Mouse (Mus musculus) kidney, embryonic 14.5 days (tissue): ENCODE data around the gene Lancl3. TPM values are rescaled to one million over a fixed set of nuclear protein-coding genes. Genes with fewer than 3 reads are reported as not detected.

ENCODE experiments used
- ATAC-seq: fragments of 200-750 bp; cut with Nextera tagmentation; 2 replicates; pipeline ENCODE4 v1.8.0; 2017; ENCODE audit warnings: moderate number of reproducible peaks, mild to moderate bottlenecking, moderate TSS enrichment, moderate library complexity; ENCODE audit not compliant: low FRiP score, low TSS enrichment
- H3K27ac ChIP-seq: fragments of 300-500 bp; sonication (generic); 2 replicates; pipeline ENCODE4 v1.5.1; 2014; ENCODE audit warnings: low read depth, mild to moderate bottlenecking, low read length, moderate library complexity, mixed read lengths
- H3K27me3 ChIP-seq: fragments of 300-500 bp; sonication (generic); 2 replicates; pipeline ENCODE4 v1.6.1; 2014; ENCODE audit warnings: mild to moderate bottlenecking, low read length; ENCODE audit not compliant: control insufficient read depth, insufficient read depth
- H3K36me3 ChIP-seq: fragments of 300-500 bp; sonication (generic); 2 replicates; pipeline ENCODE4 v1.6.1; 2014; ENCODE audit warnings: low read length, mixed read lengths; ENCODE audit not compliant: control insufficient read depth, insufficient read depth
- H3K4me1 ChIP-seq: fragments of 300-500 bp; sonication (generic); 2 replicates; pipeline ENCODE4 v1.6.1; 2014; ENCODE audit warnings: low read length, mixed read lengths; ENCODE audit not compliant: control insufficient read depth, insufficient read depth
- H3K4me2 ChIP-seq: fragments of 300-500 bp; sonication (generic); replicated peaks from 2 replicates; pipeline ENCODE4 v1.6.1; 2014; ENCODE audit warnings: low read depth, mild to moderate bottlenecking, low read length
- H3K4me3 ChIP-seq: fragments of 300-500 bp; sonication (generic); 2 replicates; pipeline ENCODE4 v1.5.1; 2014; ENCODE audit warnings: mild to moderate bottlenecking, low read length
- H3K9ac ChIP-seq: fragments of 300-500 bp; sonication (generic); 2 replicates; pipeline ENCODE4 v1.6.1; 2014; ENCODE audit warnings: low read depth, mild to moderate bottlenecking, low read length, moderate library complexity
- H3K9me3 ChIP-seq: fragments of 300-500 bp; sonication (generic); 2 replicates; pipeline ENCODE4 v1.6.1; 2016; ENCODE audit warnings: low read length; ENCODE audit not compliant: control insufficient read depth
- WGBS: fragments of 180-500 bp; shearing (Covaris S2); extraction: QIAGEN DNeasy Blood & Tissue Kit; methylation state at CpG from one replicate; pipeline ENCODE4 v1.1.7; 2014; 5-methylcytosine and 5-hydroxymethylcytosine counted together
- polyA plus RNA-seq: library from polyadenylated mRNA; unstranded; fragments of >200 nt; fragmentation: Nextera tagmentation; extraction: Ambion mirVana; gene quantifications from 2 replicates; pipeline ENCODE4 v1.2.1, GENCODE M21; 2014

Gene Lancl3
- polyA plus RNA-seq, 1 experiment from 2014 or later: 0.77 TPM

DNA sequence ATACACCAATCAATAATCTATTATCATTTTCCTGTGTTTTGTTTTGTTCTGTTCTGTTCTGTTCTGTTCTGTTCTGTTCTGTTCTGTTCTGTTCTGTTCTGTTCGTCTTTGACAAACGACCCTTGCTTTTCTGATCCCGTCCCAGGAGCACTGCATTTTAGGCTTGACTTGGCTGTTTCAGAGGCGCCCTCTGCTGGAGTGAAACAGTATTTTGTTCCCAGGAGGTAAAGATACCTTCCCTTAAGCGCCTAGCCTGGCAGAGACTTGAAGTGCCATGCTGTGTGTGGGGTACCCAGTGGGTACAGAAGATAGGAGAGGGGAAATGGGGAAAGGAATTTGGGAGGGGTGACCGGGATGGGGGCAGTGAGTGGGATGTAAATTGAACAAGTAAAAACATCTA is 21.5 kb downstream of the Lancl3 start:
- ATAC-seq: no peak
- H3K36me3 ChIP-seq: no peaks in the 10 kb centered on the region
- H3K4me1 ChIP-seq: no peaks in the 10 kb centered on the region
- no peak overlapping the region for H3K4me2 ChIP-seq
- no peaks in the 10 kb centered on the region for H3K9me3 ChIP-seq
- no peak overlapping the region for H3K27ac ChIP-seq
- WGBS: 31% methylated on average over 6 of the region's 6 CpGs
- H3K4me3 ChIP-seq: no peak overlapping the region
- no peaks in the 10 kb centered on the region for H3K27me3 ChIP-seq
- H3K9ac ChIP-seq: no peak overlapping the region

DNA sequence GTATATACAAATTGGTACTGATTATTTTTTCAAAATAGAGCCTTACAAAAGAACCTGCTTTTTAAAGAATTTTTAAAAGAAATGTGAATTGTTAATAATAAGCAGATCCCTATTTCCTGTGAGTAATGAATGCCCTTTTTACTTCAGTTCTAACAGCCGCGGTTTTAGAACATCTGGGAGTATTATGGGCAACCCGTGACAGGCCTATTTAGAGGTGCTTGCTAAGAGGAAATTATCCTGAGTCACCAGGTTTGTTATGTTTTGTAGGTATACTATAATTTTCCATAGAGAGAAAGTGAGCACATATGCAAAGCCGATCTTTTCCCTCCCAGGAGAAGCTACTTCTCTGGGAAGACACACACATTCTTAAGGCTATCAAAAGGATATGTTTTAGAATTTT is 22.0 kb downstream of the Lancl3 start:
- H3K27ac ChIP-seq: no peak overlapping the region
- no peak overlapping the region for H3K4me2 ChIP-seq
- H3K4me1 ChIP-seq: no peaks in the 10 kb centered on the region
- no peaks in the 10 kb centered on the region for H3K27me3 ChIP-seq
- H3K9ac ChIP-seq: no peak overlapping the region
- H3K4me3 ChIP-seq: no peak overlapping the region
- no peak for ATAC-seq
- no peaks in the 10 kb centered on the region for H3K9me3 ChIP-seq
- no peaks in the 10 kb centered on the region for H3K36me3 ChIP-seq
- 86% methylated on average over 4 of the region's 4 CpGs for WGBS

DNA sequence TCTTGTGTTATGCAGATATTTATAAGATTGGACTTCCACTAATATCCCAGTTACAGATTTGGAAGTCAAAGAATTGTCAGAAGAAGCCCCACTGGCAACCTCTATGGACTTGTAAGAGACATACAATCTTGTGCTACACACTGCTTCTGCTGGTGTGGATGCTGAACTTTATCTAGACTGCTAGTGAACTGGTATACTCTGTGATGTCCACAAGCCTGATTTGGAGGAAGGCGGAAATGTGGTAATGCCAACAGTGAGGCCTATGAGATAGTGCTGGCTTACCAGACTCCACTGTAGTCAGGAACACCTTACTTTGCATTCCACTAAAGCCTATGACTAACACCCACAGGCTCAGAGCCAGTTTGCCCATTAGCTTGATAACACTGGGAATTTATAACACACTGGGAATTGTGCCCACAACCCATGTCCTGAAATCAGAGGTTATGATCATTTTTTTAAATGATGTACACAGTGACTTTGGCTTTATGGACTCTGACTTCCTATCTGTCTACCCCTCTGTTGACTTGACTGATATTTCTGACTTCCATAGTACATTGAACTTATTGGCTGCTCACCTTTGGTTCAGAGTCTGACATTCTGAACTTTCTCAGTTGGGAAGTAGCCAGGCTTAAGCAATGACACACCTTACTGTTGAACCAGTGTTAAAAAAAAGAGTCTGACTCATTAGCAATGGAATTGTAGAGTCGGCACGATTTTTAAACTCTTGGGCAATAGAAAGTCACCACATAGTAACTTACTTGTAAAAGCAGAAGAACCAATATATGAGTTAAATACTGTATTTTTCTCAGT is 22.9 kb downstream of the Lancl3 start:
- no peaks in the 10 kb centered on the region for H3K4me1 ChIP-seq
- WGBS: 91% methylated on average over 3 of the region's 3 CpGs
- H3K9me3 ChIP-seq: no peaks in the 10 kb centered on the region
- H3K4me3 ChIP-seq: no peak overlapping the region
- H3K27ac ChIP-seq: no peak overlapping the region
- H3K27me3 ChIP-seq: no peaks in the 10 kb centered on the region
- no peak overlapping the region for H3K4me2 ChIP-seq
- no peak overlapping the region for H3K9ac ChIP-seq
- H3K36me3 ChIP-seq: no peaks in the 10 kb centered on the region
- no peak for ATAC-seq

DNA sequence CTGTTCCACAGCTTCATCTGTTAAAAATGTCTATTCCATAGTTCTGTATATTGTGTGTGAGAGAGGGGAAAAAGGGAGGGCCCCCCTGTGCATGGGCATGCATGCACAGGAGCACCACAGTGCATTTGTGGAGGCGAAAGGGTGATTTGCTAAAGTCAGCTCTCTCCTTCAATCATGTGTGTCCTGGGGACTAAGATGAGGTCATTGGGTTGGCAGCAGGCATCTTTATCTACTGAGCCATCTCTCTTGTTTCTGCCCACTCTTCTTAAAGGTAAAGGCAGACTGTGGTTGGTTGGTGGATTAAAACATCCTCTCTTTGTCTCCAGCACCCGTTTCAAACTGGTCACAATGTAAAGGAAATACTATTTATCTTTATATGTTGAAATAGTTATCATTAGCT is 27.4 kb downstream of the Lancl3 start:
- H3K9me3 ChIP-seq: no peaks in the 10 kb centered on the region
- no peaks in the 10 kb centered on the region for H3K4me1 ChIP-seq
- ATAC-seq: no peak
- no peak overlapping the region for H3K4me2 ChIP-seq
- H3K27ac ChIP-seq: no peak overlapping the region
- no peaks in the 10 kb centered on the region for H3K36me3 ChIP-seq
- 63% methylated on average over 2 of the region's 2 CpGs for WGBS
- H3K27me3 ChIP-seq: no peaks in the 10 kb centered on the region
- no peak overlapping the region for H3K4me3 ChIP-seq
- H3K9ac ChIP-seq: no peak overlapping the region

DNA sequence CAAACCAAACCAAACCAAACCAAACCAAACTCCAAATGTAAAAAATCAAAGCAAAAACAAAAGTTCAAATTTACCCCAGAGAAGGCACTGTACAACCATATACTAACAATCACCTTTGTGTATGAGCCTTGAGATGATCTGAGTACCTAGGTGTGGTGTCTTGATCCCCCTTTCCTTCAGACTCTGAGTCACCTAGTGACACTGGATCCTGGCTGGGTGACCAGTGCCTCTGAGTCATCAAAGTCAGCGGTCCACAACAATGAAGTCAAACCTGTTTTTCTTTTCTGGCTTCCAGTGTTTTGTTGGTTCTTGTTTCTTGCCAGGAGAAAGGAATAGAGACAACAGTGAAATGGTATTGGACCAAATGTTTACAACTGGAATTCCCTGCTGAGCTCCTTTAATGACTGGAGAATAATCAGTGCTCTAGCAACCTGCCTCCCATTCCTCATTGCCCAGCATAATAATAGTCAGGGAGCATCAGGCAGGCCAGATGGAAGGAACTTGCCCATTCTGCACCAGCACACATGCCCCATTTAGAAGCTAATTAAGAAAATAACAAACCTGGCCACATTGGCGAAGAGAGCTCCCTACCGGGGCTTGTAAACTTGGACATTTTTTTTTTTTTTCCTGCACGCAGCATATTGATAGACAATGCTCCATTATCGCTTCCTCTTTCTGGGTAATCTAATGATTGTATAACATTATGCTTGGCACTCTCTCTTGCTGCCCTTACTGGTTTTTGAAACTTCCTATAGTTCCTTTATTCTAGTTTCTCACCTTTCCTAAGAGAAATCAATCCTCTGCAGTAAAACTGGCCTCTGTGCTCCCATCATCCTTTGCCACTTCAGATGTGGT is 41.3 kb downstream of the Lancl3 start:
- Histone ChIP-seq H3K9ac (no peak overlapping the region), H3K36me3 (no peaks in the 10 kb centered on the region), H3K4me3 (no peak overlapping the region), H3K27ac (no peak overlapping the region), H3K4me2 (no peak overlapping the region), H3K4me1 (no peaks in the 10 kb centered on the region), H3K9me3 (no peaks in the 10 kb centered on the region), H3K27me3 (no peaks in the 10 kb centered on the region)
- no peak for ATAC-seq
- 75% methylated on average over 5 of the region's 5 CpGs for WGBS

DNA sequence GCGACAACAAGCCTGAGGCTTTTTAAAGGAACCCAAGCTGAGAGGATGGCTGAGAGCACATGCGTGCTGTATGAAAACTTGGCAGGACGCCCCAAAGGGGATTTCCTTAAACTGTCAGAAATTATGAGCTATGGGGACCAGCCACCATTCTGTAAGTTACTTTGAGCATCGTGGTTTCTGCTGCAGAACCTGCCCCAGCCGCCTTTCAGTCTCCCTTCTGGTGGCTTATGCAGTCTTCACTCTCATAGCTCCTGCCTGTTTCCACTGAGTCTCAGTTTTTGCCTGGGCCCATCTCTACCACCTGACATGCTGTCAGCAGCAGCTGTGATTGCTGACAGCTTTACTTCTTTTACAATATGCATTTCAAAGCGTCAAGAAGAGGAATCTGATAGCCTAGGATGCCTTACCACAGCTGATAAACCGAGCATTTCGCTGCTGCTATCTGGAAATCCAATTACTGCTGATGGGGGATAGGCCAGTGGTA is 43.7 kb downstream of the Lancl3 start:
- H3K9ac ChIP-seq: no peak overlapping the region
- no peak overlapping the region for H3K4me2 ChIP-seq
- 0 out of 2 replicates have a peak, but pooled peaks have one; percentile 43 for ATAC-seq
- no peaks in the 10 kb centered on the region for H3K36me3 ChIP-seq
- H3K27me3 ChIP-seq: no peaks in the 10 kb centered on the region
- H3K4me3 ChIP-seq: no peak overlapping the region
- WGBS: 51% methylated on average over 8 of the region's 8 CpGs
- no peaks in the 10 kb centered on the region for H3K4me1 ChIP-seq
- no peaks in the 10 kb centered on the region for H3K9me3 ChIP-seq
- H3K27ac ChIP-seq: no peak overlapping the region

DNA sequence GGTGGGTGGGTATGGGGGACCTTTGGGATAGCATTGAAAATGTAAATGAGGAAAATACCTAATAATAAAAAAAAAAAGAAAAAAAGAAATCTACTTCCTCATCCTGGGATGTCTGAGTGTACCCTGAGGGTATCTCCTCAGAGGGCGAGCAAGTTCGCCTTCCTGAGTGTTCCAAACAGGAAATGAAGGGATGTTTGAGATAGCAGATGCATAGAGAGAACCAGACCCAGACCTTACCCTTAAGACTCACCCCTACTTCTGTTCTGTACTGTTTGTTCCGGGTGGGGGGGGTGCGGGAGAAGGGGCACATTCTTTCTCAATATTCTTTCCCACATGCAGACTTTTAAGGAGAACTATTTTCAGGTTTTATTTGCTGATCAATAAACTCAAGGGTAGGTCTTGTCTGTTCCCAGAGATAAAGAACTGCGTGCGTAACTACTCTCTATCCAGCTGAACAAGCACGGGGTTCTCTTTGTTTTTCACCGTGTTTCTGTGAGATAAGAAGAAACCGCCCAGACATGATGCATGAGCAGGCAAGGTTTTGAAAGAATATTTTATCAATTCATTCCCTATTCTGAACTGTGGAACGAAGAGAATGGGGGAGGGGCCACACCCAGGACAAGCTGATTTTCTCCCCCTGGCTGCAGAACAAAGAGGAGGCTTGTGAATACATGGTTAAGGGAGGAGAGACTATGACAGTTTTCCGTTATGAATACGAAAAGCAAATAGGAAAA is 45.1 kb downstream of the Lancl3 start:
- no peak overlapping the region for H3K27ac ChIP-seq
- H3K4me1 ChIP-seq: no peaks in the 10 kb centered on the region
- H3K4me3 ChIP-seq: no peak overlapping the region
- H3K27me3 ChIP-seq: no peaks in the 10 kb centered on the region
- H3K4me2 ChIP-seq: no peak overlapping the region
- H3K9me3 ChIP-seq: no peaks in the 10 kb centered on the region
- no peak for ATAC-seq
- WGBS: 79% methylated on average over 12 of the region's 12 CpGs
- H3K9ac ChIP-seq: no peak overlapping the region
- H3K36me3 ChIP-seq: no peaks in the 10 kb centered on the region

DNA sequence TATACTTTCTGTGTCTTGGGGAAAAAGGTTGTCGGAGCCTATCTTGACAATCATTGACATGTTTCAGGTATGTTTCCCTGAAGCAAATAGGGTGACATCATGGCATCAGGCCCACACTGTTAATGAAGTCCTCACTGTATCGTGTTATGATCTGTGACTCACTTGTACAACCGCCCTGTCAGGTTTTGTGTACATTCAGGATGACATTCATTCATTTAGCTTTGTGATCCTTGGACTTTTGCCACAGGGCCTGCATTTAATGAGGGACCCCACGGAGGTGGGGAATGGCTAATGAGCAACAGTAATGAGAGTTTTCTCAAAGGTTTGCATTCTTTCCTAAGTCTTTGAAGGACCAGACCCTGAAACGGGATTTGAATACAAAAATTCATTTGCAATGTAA is 49.2 kb downstream of the Lancl3 start:
- H3K27ac ChIP-seq: no peak overlapping the region

More for the DNA sequence above, 49.2 kb downstream of the Lancl3 start:
- H3K4me2 ChIP-seq: no peak overlapping the region
- H3K9ac ChIP-seq: no peak overlapping the region
- no peaks in the 10 kb centered on the region for H3K36me3 ChIP-seq
- no peaks in the 10 kb centered on the region for H3K4me1 ChIP-seq
- 63% methylated on average over 5 of the region's 5 CpGs for WGBS
- no peak overlapping the region for H3K4me3 ChIP-seq
- ATAC-seq: no peak
- no peaks in the 10 kb centered on the region for H3K9me3 ChIP-seq
- no peaks in the 10 kb centered on the region for H3K27me3 ChIP-seq
